Mouse (Mus musculus): Measurements from ENCODE around the gene Fam69a.

Fam69a gene

DNA sequence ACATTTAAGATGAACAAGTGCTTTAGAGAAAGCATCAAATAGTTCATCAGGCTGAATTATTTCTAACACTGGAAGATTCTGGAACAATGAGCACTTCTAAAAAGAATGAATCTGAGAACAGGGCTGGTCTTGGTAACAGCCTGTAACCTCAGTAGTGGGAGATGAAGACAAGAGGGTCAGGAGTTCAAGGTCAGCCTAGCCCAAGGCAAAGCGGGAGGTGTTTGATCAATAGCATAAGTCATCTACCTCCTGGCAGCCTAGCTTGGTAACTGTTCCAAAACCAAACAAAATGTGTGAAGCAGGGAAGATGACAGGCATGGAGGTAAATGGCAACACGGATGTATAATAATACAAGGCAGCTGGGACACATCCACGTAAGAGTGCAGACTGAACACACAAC, 122.9 kb downstream of the Fam69a start:
- DNase-seq (ENCODE audit: extremely low spot score, low spot score): no peak

DNA sequence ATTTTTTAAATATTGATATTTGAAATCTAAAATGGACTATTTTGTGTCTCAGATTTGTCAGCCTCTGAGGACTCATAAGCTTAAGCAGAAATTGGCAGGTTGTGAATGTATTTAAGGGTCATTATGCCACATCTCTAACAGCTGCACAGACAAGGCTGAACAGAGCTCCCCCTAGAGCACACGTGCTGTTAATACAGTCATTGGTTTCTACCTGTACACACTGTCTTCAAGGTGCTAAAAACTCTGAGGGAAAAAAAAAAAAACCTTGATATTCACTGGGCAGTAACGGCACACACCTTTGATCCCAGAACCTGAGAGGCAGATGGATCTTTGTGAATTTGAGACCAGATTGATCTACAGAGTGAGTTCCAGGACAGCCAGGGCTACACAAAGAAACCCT, 127.9 kb downstream of the Fam69a start:
- no peak for DNase-seq (ENCODE audit: extremely low spot score, low spot score)

Measured in neural tube, embryonic 10.5 days (tissue).